Mouse (Mus musculus): ENCODE measurements around the gene Agpat2. TPM values are rescaled to one million over a fixed set of nuclear protein-coding genes. Genes with fewer than 3 reads are reported as not detected.
A peak's percentile ranks its signal among the peaks of the same experiment; 100 is the strongest.

Gene Agpat2
- polyA plus RNA-seq, 1 experiment from 2014 or later = 17.8 TPM

GRCm38 (mm10) chr2:26617928-26618327, 13.7 kb upstream of the Agpat2 start:
- no peaks in the 10 kb centered on the region for H3K27me3 ChIP-seq
- H3K4me2 ChIP-seq (replicated peaks) = no peak overlapping the region
- 0 out of 2 replicates have a peak, but pooled peaks cover 6% of the 10 kb centered on the region for H3K4me1 ChIP-seq
- H3K27ac ChIP-seq = no peak overlapping the region
- no peak overlapping the region for H3K4me3 ChIP-seq
- H3K9me3 ChIP-seq = no peaks in the 10 kb centered on the region
- H3K9ac ChIP-seq = no peak overlapping the region; the same call in 1 of the 2 replicates
- 57% methylated on average over 7 of the region's 7 CpGs for WGBS
- no peaks in the 10 kb centered on the region for H3K36me3 ChIP-seq
- no peak for ATAC-seq (ENCODE audit: insufficient number of reproducible peaks, insufficient read depth, low FRiP score, low TSS enrichment)

DNA sequence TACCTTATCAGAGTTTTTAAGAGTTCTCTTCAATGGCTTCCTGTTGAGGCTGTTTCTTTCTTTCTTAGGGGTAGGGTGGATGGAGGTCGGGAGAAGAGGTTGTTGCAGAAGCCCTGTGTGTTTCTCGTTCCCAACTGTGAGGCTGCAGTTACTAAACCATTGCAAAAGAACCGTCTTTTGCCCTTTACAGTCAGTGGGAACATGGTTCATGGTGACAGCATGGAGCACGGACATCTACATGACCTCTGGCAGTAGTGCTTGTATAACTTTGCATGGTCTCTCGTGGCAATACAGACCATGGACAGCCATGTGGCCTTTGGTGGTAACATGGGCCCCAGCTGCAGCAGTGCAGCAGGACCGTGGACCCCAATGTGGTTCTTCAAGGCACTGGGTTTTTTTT, 13.1 kb upstream of the Agpat2 start:
- Histone ChIP-seq H3K4me2 (replicated peaks) (no peak overlapping the region), H3K4me1 (0 out of 2 replicates have a peak, but pooled peaks cover 6% of the 10 kb centered on the region), H3K36me3 (no peaks in the 10 kb centered on the region), H3K4me3 (no peak overlapping the region), H3K27me3 (no peaks in the 10 kb centered on the region), H3K9ac (no peak overlapping the region), H3K27ac (no peak overlapping the region), H3K9me3 (no peaks in the 10 kb centered on the region)
- 75% methylated on average over 6 of the region's 6 CpGs for WGBS
- ATAC-seq (ENCODE audit: insufficient number of reproducible peaks, insufficient read depth, low FRiP score, low TSS enrichment) = no peak

- 83% methylated on average over 4 of the region's 4 CpGs for WGBS
Observed at GRCm38 (mm10) chr2:26615459-26616124, 11.4 kb upstream of the Agpat2 start.

GRCm38 (mm10) chr2:26614903-26615302, 10.7 kb upstream of the Agpat2 start:
- H3K4me3 ChIP-seq = no peak overlapping the region
- H3K4me2 ChIP-seq (replicated peaks) = no peak overlapping the region
- no peaks in the 10 kb centered on the region for H3K36me3 ChIP-seq
- no peak overlapping the region for H3K9ac ChIP-seq
- H3K4me1 ChIP-seq = 0 out of 2 replicates have a peak, but pooled peaks cover 6% of the 10 kb centered on the region
- ATAC-seq (ENCODE audit: insufficient number of reproducible peaks, insufficient read depth, low FRiP score, low TSS enrichment) = no peak
- 78% methylated on average over 5 of the region's 5 CpGs for WGBS
- H3K9me3 ChIP-seq = no peaks in the 10 kb centered on the region
- H3K27me3 ChIP-seq = no peaks in the 10 kb centered on the region
- H3K27ac ChIP-seq = no peak overlapping the region

More at GRCm38 (mm10) chr2:26615459-26616124, 11.4 kb upstream of the Agpat2 start:
- Histone ChIP-seq H3K36me3 (no peaks in the 10 kb centered on the region), H3K4me1 (0 out of 2 replicates have a peak, but pooled peaks cover 6% of the 10 kb centered on the region), H3K4me3 (no peak overlapping the region), H3K9me3 (no peaks in the 10 kb centered on the region), H3K27me3 (no peaks in the 10 kb centered on the region), H3K4me2 (replicated peaks) (no peak overlapping the region), H3K9ac (no peak overlapping the region), H3K27ac (no peak overlapping the region)
- no peak for ATAC-seq (ENCODE audit: insufficient number of reproducible peaks, insufficient read depth, low FRiP score, low TSS enrichment)

- Histone ChIP-seq H3K4me1 (peaks cover 5% of the 10 kb centered on the region), H3K36me3 (no peaks in the 10 kb centered on the region), H3K27ac (no peak overlapping the region), H3K9ac (no peak overlapping the region), H3K9me3 (no peaks in the 10 kb centered on the region), H3K27me3 (no peaks in the 10 kb centered on the region), H3K4me2 (replicated peaks) (no peak overlapping the region), H3K4me3 (no peak overlapping the region)
- no peak for ATAC-seq (ENCODE audit: insufficient number of reproducible peaks, insufficient read depth, low FRiP score, low TSS enrichment)
Observed at GRCm38 (mm10) chr2:26611896-26612295, 7.7 kb upstream of the Agpat2 start.

DNA sequence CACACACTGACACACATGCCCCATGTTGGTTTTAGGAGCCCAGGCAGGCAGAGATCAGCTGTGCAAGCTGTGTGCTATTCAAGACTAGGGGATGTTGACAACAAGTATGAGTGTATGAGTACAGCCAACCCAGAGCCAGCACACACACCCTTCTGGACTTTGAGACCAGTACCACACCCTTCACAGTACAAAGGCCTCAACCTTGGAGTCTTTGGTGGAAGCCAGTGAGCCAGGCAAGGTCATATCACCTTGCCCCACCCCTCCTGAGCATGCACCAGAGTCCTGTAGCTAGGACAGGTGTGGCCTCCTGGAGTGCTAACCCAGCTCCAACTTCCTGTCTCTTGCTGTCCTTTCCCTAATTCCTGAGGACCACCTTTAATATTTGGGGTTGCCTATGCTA, 6.8 kb upstream of the Agpat2 start:
- no peak for ATAC-seq (ENCODE audit: insufficient number of reproducible peaks, insufficient read depth, low FRiP score, low TSS enrichment)
- H3K27ac ChIP-seq = no peak overlapping the region
- H3K4me1 ChIP-seq = peaks cover 8% of the 10 kb centered on the region
- H3K9me3 ChIP-seq = no peaks in the 10 kb centered on the region
- H3K4me2 ChIP-seq (replicated peaks) = no peak overlapping the region
- no peak overlapping the region for H3K4me3 ChIP-seq
- no peak overlapping the region for H3K9ac ChIP-seq
- H3K36me3 ChIP-seq = no peaks in the 10 kb centered on the region
- H3K27me3 ChIP-seq = no peaks in the 10 kb centered on the region

- no peak overlapping the region for H3K27ac ChIP-seq
- H3K27me3 ChIP-seq = peaks cover under 1% of the 10 kb centered on the region; the same call in 1 of the 2 replicates
- whole genome bisulfite sequencing = 78% methylated on average over 3 of the region's 3 CpGs
- H3K4me1 ChIP-seq = peaks cover 8% of the 10 kb centered on the region
- H3K4me3 ChIP-seq = no peak overlapping the region
- no peaks in the 10 kb centered on the region for H3K36me3 ChIP-seq
- no peak overlapping the region for H3K4me2 ChIP-seq (replicated peaks)
- no peak for ATAC-seq (ENCODE audit: insufficient number of reproducible peaks, insufficient read depth, low FRiP score, low TSS enrichment)
- no peak overlapping the region for H3K9ac ChIP-seq
- H3K9me3 ChIP-seq = no peaks in the 10 kb centered on the region
Observed at GRCm38 (mm10) chr2:26610526-26610925, 6.3 kb upstream of the Agpat2 start.

- Histone ChIP-seq H3K27me3 (peaks cover 3% of the 10 kb centered on the region; the same call in 1 of the 2 replicates), H3K4me2 (replicated peaks) (no peak overlapping the region), H3K9ac (no peak overlapping the region), H3K27ac (no peak overlapping the region), H3K9me3 (no peaks in the 10 kb centered on the region), H3K4me1 (peaks cover 8% of the 10 kb centered on the region), H3K4me3 (no peak overlapping the region), H3K36me3 (no peaks in the 10 kb centered on the region)
- ATAC-seq (ENCODE audit: insufficient number of reproducible peaks, insufficient read depth, low FRiP score, low TSS enrichment) = no peak
Observed at GRCm38 (mm10) chr2:26609261-26609661, 5.0 kb upstream of the Agpat2 start.

DNA sequence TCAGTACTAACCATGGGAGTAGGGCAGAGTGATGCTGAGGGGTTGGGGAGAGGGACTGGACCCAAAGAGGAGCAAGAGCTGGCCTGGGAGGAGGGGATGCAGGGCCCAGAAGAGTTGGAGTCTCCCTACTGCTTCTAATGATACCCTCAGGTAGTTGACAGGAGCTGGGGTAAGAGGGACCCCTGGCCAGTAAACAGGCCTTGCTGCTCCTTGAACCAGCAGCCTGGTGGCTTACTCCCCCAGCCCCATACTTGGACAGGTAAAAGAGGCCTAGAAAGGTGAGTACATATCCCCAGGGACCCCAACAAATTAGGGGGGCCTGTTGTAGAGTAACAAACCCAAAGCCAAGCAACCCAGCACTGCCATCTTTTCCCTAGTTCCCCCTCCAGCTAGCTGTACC, 4.6 kb upstream of the Agpat2 start:
- H3K27ac ChIP-seq = no peak overlapping the region
- peaks cover 3% of the 10 kb centered on the region; the same call in 1 of the 2 replicates for H3K27me3 ChIP-seq
- ATAC-seq (ENCODE audit: insufficient number of reproducible peaks, insufficient read depth, low FRiP score, low TSS enrichment) = no peak
- H3K9ac ChIP-seq = no peak overlapping the region
- H3K4me1 ChIP-seq = peaks cover 8% of the 10 kb centered on the region
- no peak overlapping the region for H3K4me2 ChIP-seq (replicated peaks)
- H3K4me3 ChIP-seq = no peak overlapping the region
- no peaks in the 10 kb centered on the region for H3K36me3 ChIP-seq
- H3K9me3 ChIP-seq = no peaks in the 10 kb centered on the region

- peaks cover 3% of the 10 kb centered on the region; the same call in 1 of the 2 replicates for H3K27me3 ChIP-seq
- 0 out of 2 replicates have a peak overlapping the region, but pooled peaks have one; percentile 5 for H3K9ac ChIP-seq
- peaks cover 16% of the 10 kb centered on the region for H3K4me1 ChIP-seq
- H3K36me3 ChIP-seq = no peaks in the 10 kb centered on the region
- peak overlapping the region; percentile 30; the same call in 1 of the 2 replicates for H3K27ac ChIP-seq
- no peak for ATAC-seq (ENCODE audit: insufficient number of reproducible peaks, insufficient read depth, low FRiP score, low TSS enrichment)
- WGBS = 45% methylated on average over 6 of the region's 6 CpGs
- no peaks in the 10 kb centered on the region for H3K9me3 ChIP-seq
- no peak overlapping the region for H3K4me2 ChIP-seq (replicated peaks)
- H3K4me3 ChIP-seq = no peak overlapping the region
Observed at GRCm38 (mm10) chr2:26607056-26607910, 3.1 kb upstream of the Agpat2 start.

- H3K27me3 ChIP-seq = peaks cover 3% of the 10 kb centered on the region; the same call in 1 of the 2 replicates
- H3K4me3 ChIP-seq = no peak overlapping the region
- H3K9ac ChIP-seq = no peak overlapping the region
- peak overlapping the region; percentile 30; the same call in 1 of the 2 replicates for H3K27ac ChIP-seq
- 78% methylated on average over 3 of the region's 3 CpGs for WGBS
- H3K9me3 ChIP-seq = no peaks in the 10 kb centered on the region
- H3K36me3 ChIP-seq = no peaks in the 10 kb centered on the region
- ATAC-seq (ENCODE audit: insufficient number of reproducible peaks, insufficient read depth, low FRiP score, low TSS enrichment) = no peak
- H3K4me2 ChIP-seq (replicated peaks) = no peak overlapping the region
- peaks cover 16% of the 10 kb centered on the region for H3K4me1 ChIP-seq
Observed at GRCm38 (mm10) chr2:26606579-26606978, 2.4 kb upstream of the Agpat2 start.

- H3K9ac ChIP-seq = no peak overlapping the region
- no peak for ATAC-seq (ENCODE audit: insufficient number of reproducible peaks, insufficient read depth, low FRiP score, low TSS enrichment)
- peaks cover 3% of the 10 kb centered on the region; the same call in 1 of the 2 replicates for H3K27me3 ChIP-seq
- no peak overlapping the region for H3K4me2 ChIP-seq (replicated peaks)
- peaks cover 16% of the 10 kb centered on the region for H3K4me1 ChIP-seq
- WGBS = 78% methylated on average over 8 of the region's 8 CpGs
- no peaks in the 10 kb centered on the region for H3K36me3 ChIP-seq
- H3K9me3 ChIP-seq = no peaks in the 10 kb centered on the region
- no peak overlapping the region for H3K27ac ChIP-seq
- H3K4me3 ChIP-seq = no peak overlapping the region
Observed at GRCm38 (mm10) chr2:26605331-26605730, 1.1 kb upstream of the Agpat2 start.

All from embryonic facial prominence, embryonic 12.5 days (tissue).